Mouse (Mus musculus): ENCODE results near the gene Terf2. TPM values are rescaled to one million over a fixed set of nuclear protein-coding genes. Genes with fewer than 3 reads are reported as not detected.

Terf2 gene
- polyA plus RNA-seq, 1 experiment from 2014 or later, result 10.9 TPM

DNA sequence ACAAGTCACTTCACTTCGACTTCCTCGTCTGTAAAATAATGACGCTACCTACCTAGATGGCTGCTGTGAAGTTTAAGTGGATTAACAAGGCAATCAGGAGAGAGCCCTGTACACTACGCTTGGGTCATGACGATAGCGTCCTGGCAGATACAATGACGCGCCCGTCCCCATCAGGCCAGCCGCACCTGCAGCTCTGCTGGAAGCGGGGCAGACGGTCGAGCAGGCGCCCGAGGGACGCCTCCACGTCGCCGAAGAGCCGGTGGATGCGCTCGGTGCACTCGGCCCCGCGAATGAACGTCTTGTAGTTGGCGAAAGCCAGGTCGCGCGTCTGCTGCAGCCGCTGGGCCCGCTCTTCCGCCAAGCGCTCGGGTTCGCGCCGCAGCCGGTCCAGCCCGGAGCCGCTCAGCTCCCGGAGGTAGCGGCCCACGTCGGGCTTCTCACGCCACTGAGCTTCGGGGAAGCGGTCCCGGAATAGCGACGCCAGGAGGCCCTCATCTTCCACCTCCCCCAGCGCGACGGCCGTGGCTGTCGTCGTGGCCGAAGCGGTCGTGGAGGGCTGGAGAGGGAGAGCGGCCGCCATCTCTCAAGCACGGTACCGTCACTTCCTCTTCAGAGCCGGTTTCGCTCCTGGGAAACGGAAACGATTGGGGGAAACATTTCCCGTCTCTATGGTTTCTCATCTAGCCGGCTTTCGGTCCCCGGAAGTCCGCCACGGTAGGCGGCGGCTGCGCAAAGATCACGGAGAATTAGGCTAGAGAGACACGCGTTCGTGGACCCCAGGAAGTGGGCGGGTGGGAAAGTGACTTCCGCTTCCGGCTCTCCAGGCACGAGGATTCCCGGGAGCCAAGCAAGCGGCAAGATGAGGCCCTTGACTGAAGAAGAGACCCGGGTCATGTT, 40.0 kb downstream of the Terf2 start, which contains the start of the genes Cog8 and Nip7:
Gene Cog8 (minus strand): TSS at position 614 of the 897 bp plus-strand sequence.
Gene Nip7 (plus strand): TSS at position 802 of the 897 bp plus-strand sequence.
- under 1% methylated on average over 88 of the region's 88 CpGs for WGBS (ENCODE audit: insufficient replicate concordance)
- peak; percentile 86 for ATAC-seq (replicated peaks; ENCODE audit: insufficient number of reproducible peaks, low FRiP score, low TSS enrichment)
- Histone ChIP-seq H3K36me3 (ENCODE audit: control insufficient read depth, insufficient read depth, low read length) (peaks cover 20% of the 10 kb centered on the region), H3K27me3 (ENCODE audit: control insufficient read depth, insufficient read depth, low read length) (no peaks in the 10 kb centered on the region), H3K4me1 (ENCODE audit: control insufficient read depth, insufficient read depth, low read length) (peaks cover 12% of the 10 kb centered on the region), H3K4me2 (peak within 1 kb of the TSS; percentile 95), H3K9me3 (replicated peaks; ENCODE audit: control insufficient read depth, low read length) (no peaks in the 10 kb centered on the region), H3K27ac (ENCODE audit: low read depth, low read length) (peak within 1 kb of the TSS; percentile 54), H3K9ac (ENCODE audit: low read depth, low read length) (peak within 1 kb of the TSS; percentile 82), H3K4me3 (ENCODE audit: low read depth, low read length) (peak within 1 kb of the TSS; percentile 75)

DNA sequence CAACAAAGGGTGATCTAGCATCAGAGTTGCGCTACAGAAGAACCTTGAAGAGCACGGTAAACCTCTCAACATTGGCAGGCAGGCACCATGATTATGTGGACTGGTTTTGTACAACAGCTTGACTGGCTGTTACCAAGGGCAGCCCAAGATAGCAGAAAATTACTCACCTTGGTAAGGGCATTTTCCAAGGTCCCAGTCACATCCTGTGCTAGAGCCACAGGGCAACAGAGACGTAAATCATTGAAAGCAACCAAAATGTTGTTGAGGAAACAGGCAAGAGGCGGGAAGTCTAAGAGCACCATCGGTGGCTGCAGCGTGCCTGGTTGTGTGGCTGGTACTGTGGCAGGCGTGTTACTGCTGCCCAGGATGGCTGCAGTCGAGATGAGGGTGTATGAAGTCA, 44.3 kb downstream of the Terf2 start:
- no peak overlapping the region for H3K9ac ChIP-seq (ENCODE audit: low read depth, low read length)
- no peak overlapping the region for H3K27ac ChIP-seq (ENCODE audit: low read depth, low read length)
- 92% methylated on average over 8 of the region's 8 CpGs for WGBS (ENCODE audit: insufficient replicate concordance)
- no peaks in the 10 kb centered on the region for H3K27me3 ChIP-seq (ENCODE audit: control insufficient read depth, insufficient read depth, low read length)
- H3K4me3 ChIP-seq (ENCODE audit: low read depth, low read length), result no peak overlapping the region
- H3K9me3 ChIP-seq (replicated peaks; ENCODE audit: control insufficient read depth, low read length), result no peaks in the 10 kb centered on the region
- H3K4me2 ChIP-seq, result no peak overlapping the region
- no peak for ATAC-seq (replicated peaks; ENCODE audit: insufficient number of reproducible peaks, low FRiP score, low TSS enrichment)
- H3K4me1 ChIP-seq (ENCODE audit: control insufficient read depth, insufficient read depth, low read length), result peaks cover 13% of the 10 kb centered on the region; the same call in 1 of the 2 replicates
- H3K36me3 ChIP-seq (ENCODE audit: control insufficient read depth, insufficient read depth, low read length), result peaks cover 28% of the 10 kb centered on the region

DNA sequence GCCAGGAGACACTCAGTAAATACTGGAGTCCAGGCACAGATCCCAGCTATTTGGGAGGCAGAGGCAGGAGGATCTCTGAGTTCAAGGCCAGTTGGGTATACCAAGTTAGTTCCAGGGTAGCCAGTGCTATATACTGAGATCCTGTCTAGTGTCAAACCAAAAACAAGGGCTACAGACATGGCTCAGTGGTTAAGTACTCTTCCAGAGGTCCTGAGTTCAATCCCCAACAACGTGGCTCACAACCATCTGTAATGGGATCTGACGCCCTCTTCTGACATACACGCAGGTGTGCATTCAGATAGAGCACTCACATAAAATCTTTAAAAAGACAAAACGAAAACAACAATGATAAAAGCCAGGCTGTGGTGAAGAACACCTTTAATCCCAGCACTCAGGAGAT, 46.9 kb downstream of the Terf2 start:
- H3K4me1 ChIP-seq (ENCODE audit: control insufficient read depth, insufficient read depth, low read length), result peaks cover 11% of the 10 kb centered on the region; the same call in 1 of the 2 replicates
- H3K36me3 ChIP-seq (ENCODE audit: control insufficient read depth, insufficient read depth, low read length), result peaks cover 51% of the 10 kb centered on the region
- H3K4me3 ChIP-seq (ENCODE audit: low read depth, low read length), result peak overlapping the region; percentile 89; the same call in 1 of the 2 replicates
- no peak for ATAC-seq (replicated peaks; ENCODE audit: insufficient number of reproducible peaks, low FRiP score, low TSS enrichment)
- no peaks in the 10 kb centered on the region for H3K27me3 ChIP-seq (ENCODE audit: control insufficient read depth, insufficient read depth, low read length)
- no peaks in the 10 kb centered on the region for H3K9me3 ChIP-seq (replicated peaks; ENCODE audit: control insufficient read depth, low read length)
- no peak overlapping the region for H3K27ac ChIP-seq (ENCODE audit: low read depth, low read length)
- 0 out of 2 replicates have a peak overlapping the region, but pooled peaks have one; percentile 95 for H3K9ac ChIP-seq (ENCODE audit: low read depth, low read length)
- WGBS (ENCODE audit: insufficient replicate concordance), result 92% methylated on average over 4 of the region's 4 CpGs
- H3K4me2 ChIP-seq, result peak overlapping the region; percentile 79

DNA sequence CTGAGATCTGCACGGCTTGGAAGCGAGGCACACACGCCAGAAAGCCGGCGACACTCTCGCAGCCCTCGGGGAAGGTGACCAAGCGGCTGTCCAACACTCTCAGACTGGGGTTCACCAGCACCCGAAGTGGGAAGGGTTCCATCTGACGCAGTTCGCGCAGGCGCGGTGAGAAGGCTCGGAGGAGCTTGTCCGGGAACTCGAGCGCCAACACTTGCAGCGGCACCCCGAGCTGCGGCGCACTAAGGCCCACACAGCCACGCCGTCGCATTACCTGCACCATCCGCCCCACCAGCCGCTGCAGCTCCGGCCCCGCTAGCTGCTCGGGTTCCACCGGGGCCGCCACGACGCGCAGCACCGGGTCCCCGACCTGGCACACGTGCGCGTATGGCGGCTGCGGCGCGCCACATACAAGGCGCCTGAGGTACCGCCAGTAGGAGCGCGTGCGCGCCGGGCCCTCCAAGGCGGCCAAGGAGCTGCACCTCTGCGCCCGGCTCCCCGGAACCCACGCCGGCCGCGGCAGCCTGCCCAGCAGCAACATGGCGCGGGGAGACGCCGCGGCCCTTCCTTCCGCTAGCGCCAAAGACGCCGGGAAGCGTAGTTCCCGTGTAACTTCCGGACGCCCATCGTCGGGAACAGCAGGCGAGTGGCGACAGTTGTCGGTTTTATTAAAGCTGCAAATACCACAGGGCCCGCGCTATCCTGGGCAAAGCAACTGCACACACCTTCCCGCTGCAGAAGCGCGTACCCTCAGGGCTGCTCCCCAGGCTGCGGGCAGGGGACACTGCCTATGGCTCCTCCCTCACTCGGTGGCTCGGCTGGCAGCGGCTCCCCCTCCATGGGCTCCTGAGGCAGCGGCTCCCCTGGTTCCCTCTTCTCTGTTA, 48.0 kb downstream of the Terf2 start, which contains the start of gene Pdf:
Gene Pdf (minus strand): TSS at position 554 of the 881 bp plus-strand sequence.
- Histone ChIP-seq H3K9me3 (replicated peaks; ENCODE audit: control insufficient read depth, low read length) (no peaks in the 10 kb centered on the region), H3K27ac (ENCODE audit: low read depth, low read length) (peak within 1 kb of the TSS; percentile 97), H3K36me3 (ENCODE audit: control insufficient read depth, insufficient read depth, low read length) (peaks cover 58% of the 10 kb centered on the region), H3K4me1 (ENCODE audit: control insufficient read depth, insufficient read depth, low read length) (peaks cover 11% of the 10 kb centered on the region; the same call in 1 of the 2 replicates), H3K4me2 (peak within 1 kb of the TSS; percentile 79), H3K27me3 (ENCODE audit: control insufficient read depth, insufficient read depth, low read length) (no peaks in the 10 kb centered on the region), H3K9ac (ENCODE audit: low read depth, low read length) (peak within 1 kb of the TSS; percentile 95), H3K4me3 (ENCODE audit: low read depth, low read length) (peak within 1 kb of the TSS; percentile 89)
- WGBS (ENCODE audit: insufficient replicate concordance), result under 1% methylated on average over 87 of the region's 87 CpGs
- ATAC-seq (replicated peaks; ENCODE audit: insufficient number of reproducible peaks, low FRiP score, low TSS enrichment), result peak; percentile 66

DNA sequence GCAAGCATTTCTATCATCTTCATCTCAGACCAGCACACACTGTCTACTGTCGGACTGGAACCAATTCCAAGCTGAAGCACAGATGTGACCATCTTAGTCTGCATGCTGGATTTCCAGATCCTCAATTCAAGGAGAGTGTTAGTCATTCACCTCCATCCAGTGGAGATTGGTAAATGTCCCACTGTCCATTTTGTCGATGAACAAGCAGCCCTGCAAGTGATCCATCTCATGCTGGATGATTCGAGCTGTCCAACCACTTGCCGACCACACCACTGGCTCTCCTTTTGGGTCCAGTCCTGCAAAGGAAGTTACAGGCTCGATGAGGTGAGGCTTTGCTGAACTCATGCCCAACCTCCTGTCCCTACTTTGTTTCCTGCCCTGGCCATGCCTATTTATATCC, 49.4 kb downstream of the Terf2 start:
- WGBS (ENCODE audit: insufficient replicate concordance), result 71% methylated on average over 5 of the region's 5 CpGs
- H3K27me3 ChIP-seq (ENCODE audit: control insufficient read depth, insufficient read depth, low read length), result no peaks in the 10 kb centered on the region
- H3K36me3 ChIP-seq (ENCODE audit: control insufficient read depth, insufficient read depth, low read length), result peaks cover 56% of the 10 kb centered on the region
- ATAC-seq (replicated peaks; ENCODE audit: insufficient number of reproducible peaks, low FRiP score, low TSS enrichment), result no peak
- H3K27ac ChIP-seq (ENCODE audit: low read depth, low read length), result no peak overlapping the region
- no peak overlapping the region for H3K4me3 ChIP-seq (ENCODE audit: low read depth, low read length)
- peaks cover 11% of the 10 kb centered on the region; the same call in 1 of the 2 replicates for H3K4me1 ChIP-seq (ENCODE audit: control insufficient read depth, insufficient read depth, low read length)
- H3K9me3 ChIP-seq (replicated peaks; ENCODE audit: control insufficient read depth, low read length), result no peaks in the 10 kb centered on the region
- H3K4me2 ChIP-seq, result peak overlapping the region; percentile 79
- H3K9ac ChIP-seq (ENCODE audit: low read depth, low read length), result no peak overlapping the region

DNA sequence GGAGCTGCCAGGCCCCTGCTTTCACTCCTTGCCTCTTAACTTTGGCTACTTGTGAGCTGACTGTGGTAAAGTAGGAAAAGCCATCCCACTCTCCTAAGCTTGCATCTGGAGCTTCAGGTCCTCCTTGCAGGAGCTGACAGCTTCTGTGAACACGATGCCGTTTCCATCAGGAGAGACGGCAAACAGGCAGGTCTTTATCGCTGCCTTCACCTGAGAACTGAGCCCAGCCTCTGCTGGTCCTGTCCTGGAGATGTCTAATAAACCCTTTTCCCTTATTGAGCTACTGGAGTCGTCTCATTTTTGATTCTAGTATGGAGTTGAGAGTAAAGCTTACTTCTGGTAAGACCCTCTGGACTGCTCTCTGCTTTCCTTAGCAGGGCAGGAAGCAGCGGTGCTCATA, 50.9 kb downstream of the Terf2 start:
- no peak overlapping the region for H3K4me3 ChIP-seq (ENCODE audit: low read depth, low read length)

DNA sequence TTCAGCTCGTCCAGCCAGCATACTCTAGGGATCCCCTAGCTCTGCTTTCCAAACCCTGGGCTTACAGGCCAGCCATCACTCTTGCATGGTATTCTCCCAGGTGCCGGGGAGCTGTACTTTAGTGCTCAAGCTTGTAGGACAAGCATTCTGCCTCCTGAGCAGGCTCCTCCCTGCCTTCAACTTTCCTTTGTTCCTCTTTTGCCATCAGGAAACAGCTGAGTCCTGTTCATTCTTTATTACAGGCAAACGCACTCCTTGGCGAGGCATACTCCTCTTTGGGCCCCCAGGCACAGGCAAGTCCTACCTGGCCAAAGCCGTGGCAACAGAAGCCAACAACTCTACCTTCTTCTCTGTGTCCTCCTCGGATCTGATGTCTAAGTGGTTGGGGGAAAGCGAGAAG, 55.7 kb downstream of the Terf2 start:
- Histone ChIP-seq H3K36me3 (ENCODE audit: control insufficient read depth, insufficient read depth, low read length) (peaks cover 29% of the 10 kb centered on the region), H3K9me3 (replicated peaks; ENCODE audit: control insufficient read depth, low read length) (no peaks in the 10 kb centered on the region), H3K27me3 (ENCODE audit: control insufficient read depth, insufficient read depth, low read length) (no peaks in the 10 kb centered on the region), H3K27ac (ENCODE audit: low read depth, low read length) (no peak overlapping the region), H3K9ac (ENCODE audit: low read depth, low read length) (no peak overlapping the region), H3K4me1 (ENCODE audit: control insufficient read depth, insufficient read depth, low read length) (no peaks in the 10 kb centered on the region), H3K4me3 (ENCODE audit: low read depth, low read length) (no peak overlapping the region), H3K4me2 (no peak overlapping the region)
- no peak for ATAC-seq (replicated peaks; ENCODE audit: insufficient number of reproducible peaks, low FRiP score, low TSS enrichment)
- 82% methylated on average over 7 of the region's 7 CpGs for WGBS (ENCODE audit: insufficient replicate concordance)

More for the DNA sequence above, 50.9 kb downstream of the Terf2 start:
- H3K4me1 ChIP-seq (ENCODE audit: control insufficient read depth, insufficient read depth, low read length), result peaks cover 11% of the 10 kb centered on the region; the same call in 1 of the 2 replicates
- no peaks in the 10 kb centered on the region for H3K27me3 ChIP-seq (ENCODE audit: control insufficient read depth, insufficient read depth, low read length)
- WGBS (ENCODE audit: insufficient replicate concordance), result 83% methylated on average over 6 of the region's 6 CpGs
- no peak overlapping the region for H3K4me2 ChIP-seq
- H3K27ac ChIP-seq (ENCODE audit: low read depth, low read length), result no peak overlapping the region
- ATAC-seq (replicated peaks; ENCODE audit: insufficient number of reproducible peaks, low FRiP score, low TSS enrichment), result no peak
- H3K36me3 ChIP-seq (ENCODE audit: control insufficient read depth, insufficient read depth, low read length), result peaks cover 47% of the 10 kb centered on the region
- no peak overlapping the region for H3K9ac ChIP-seq (ENCODE audit: low read depth, low read length)
- no peaks in the 10 kb centered on the region for H3K9me3 ChIP-seq (replicated peaks; ENCODE audit: control insufficient read depth, low read length)

DNA sequence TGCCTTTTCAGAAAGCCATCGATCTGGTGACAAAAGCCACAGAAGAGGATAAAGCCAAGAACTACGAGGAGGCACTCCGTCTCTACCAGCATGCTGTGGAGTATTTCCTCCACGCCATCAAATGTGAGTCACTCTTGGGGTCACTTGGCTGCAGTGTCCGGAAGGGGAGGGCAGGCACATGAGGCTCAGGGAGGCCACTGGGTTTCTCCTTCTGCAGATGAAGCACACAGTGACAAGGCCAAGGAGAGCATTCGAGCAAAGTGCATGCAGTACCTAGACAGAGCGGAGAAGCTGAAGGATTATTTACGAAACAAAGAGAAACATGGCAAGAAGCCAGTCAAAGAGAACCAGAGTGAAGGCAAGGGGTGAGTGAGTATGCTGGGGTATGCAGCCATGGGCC, 59.7 kb downstream of the Terf2 start:
- Histone ChIP-seq H3K27ac (ENCODE audit: low read depth, low read length) (no peak overlapping the region), H3K36me3 (ENCODE audit: control insufficient read depth, insufficient read depth, low read length) (peaks cover 6% of the 10 kb centered on the region), H3K9ac (ENCODE audit: low read depth, low read length) (no peak overlapping the region), H3K9me3 (replicated peaks; ENCODE audit: control insufficient read depth, low read length) (no peaks in the 10 kb centered on the region), H3K4me2 (no peak overlapping the region), H3K27me3 (ENCODE audit: control insufficient read depth, insufficient read depth, low read length) (no peaks in the 10 kb centered on the region), H3K4me1 (ENCODE audit: control insufficient read depth, insufficient read depth, low read length) (peaks cover 15% of the 10 kb centered on the region), H3K4me3 (ENCODE audit: low read depth, low read length) (no peak overlapping the region)
- 85% methylated on average over 8 of the region's 8 CpGs for WGBS (ENCODE audit: insufficient replicate concordance)
- ATAC-seq (replicated peaks; ENCODE audit: insufficient number of reproducible peaks, low FRiP score, low TSS enrichment), result no peak
